Mouse (Mus musculus) gastrocnemius, adult 8-10 months (tissue): ENCODE measurements around the gene Gm28047. TPM values are rescaled to one million over a fixed set of nuclear protein-coding genes. Genes with fewer than 3 reads are reported as not detected.
"Not testable (repeated sequence)": the region's sequence is repeated elsewhere in the genome, so short reads cannot be mapped to it uniquely, and the experiment has no call there.

Source experiments
- DNase-seq, 2 experiments: peaks; one replicate each; pipeline ENCODE4 v3.0.0; 2022; ENCODE audit warnings: low spot score in 2 of 2
- total RNA-seq, 4 experiments: library from RNA; stranded (reverse); gene quantifications; 2 replicates each; pipeline ENCODE4 v1.2.4; 2022

The Gm28047 gene
- total RNA-seq, 4 experiments from 2014 or later = 1.1 to 1.8 (median 1.8) TPM; not detected in 1

DNA sequence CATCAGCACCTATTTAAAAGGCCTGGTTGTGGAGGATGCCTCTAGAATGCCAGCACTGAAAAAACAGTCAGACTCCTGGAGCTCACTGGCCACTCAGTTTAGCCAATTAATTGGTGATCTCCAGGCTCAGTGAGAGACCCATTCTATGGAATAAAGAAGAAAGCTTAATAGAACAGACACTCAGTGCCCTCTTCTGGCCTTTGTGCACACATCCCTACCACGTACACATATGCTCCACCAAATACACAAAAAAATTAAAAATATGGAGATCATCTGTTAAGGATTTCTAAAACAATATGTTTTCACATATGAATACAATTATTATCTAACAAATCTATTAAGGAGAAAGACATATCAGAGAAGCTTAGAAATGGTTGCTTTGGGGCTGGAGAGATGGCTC lies 4.1 kb downstream of the Gm28047 start:
- DNase-seq = no peak

GRCm38 (mm10) chr15:102619486-102619885 lies 5.4 kb downstream of the Gm28047 start:
- DNase-seq = no peak

DNA sequence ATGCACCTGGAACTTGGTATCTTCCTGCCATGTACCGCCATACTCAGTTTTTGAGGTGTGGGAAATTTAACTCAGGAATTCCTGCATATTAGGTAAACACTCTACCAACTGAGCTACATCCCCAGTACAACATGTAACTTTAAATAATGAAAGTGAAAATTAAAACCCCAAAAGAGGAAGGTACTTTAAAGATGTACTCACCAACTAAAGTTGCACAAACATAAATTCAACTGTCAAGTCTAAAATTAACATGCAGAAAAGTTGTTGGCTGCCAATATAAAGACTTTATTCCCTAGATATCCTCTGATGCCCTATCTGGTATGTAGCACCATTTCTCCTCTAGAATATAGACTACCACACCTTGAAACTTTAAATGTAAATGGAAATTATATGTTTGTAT lies 7.2 kb downstream of the Gm28047 start:
- no peak for DNase-seq

GRCm38 (mm10) chr15:102616174-102616573 lies 8.7 kb downstream of the Gm28047 start:
- DNase-seq = no peak

GRCm38 (mm10) chr15:102614224-102614623 lies 10.6 kb downstream of the Gm28047 start:
- DNase-seq = no peak

GRCm38 (mm10) chr15:102612966-102613365 lies 11.9 kb downstream of the Gm28047 start:
- DNase-seq = no peak

DNA sequence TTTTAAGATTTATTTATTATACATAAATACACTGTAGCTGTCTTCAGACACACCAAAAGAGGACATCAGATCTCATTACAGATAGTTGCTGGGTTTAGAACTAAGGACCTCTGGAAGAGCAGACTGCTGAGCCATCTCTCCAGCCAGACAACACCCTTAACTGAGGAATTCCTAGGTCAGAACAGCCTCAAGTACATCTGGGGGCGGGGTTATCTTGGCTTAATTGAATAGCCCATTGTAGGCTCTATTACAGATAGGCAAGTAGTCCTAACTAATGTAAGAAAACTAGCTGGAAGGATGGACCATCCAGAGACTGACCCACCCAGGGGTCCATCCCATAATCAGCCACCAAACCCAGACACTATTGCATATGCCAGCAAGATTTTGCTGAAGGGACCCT lies 16.3 kb downstream of the Gm28047 start:
- DNase-seq = not testable (repeated sequence)

GRCm38 (mm10) chr15:102593996-102594656 lies 30.7 kb downstream of the Gm28047 start:
- DNase-seq = no peak

GRCm38 (mm10) chr15:102592674-102593073 lies 32.2 kb downstream of the Gm28047 start:
- DNase-seq = no peak

GRCm38 (mm10) chr15:102590567-102590966 lies 34.3 kb downstream of the Gm28047 start:
- no peak for DNase-seq

DNA sequence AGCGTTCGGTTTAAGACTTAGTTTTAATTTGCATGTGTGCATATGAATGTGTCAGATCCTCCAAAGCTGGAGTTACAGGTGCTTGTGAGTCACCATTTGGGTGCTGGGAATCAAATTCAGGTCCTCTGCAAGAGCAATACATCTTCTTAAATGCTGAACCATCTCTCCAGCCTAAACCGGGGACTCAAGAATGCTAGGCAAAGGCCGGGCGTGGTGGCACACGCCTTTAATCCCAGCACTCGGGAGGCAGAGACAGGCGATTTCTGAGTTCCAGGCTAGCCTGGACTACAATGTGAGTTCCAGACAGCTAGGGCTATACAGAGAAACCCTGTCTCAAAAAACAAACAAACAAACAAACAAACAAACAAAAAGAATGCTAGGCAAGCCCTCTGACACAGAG lies 35.0 kb downstream of the Gm28047 start:
- DNase-seq = no peak

DNA sequence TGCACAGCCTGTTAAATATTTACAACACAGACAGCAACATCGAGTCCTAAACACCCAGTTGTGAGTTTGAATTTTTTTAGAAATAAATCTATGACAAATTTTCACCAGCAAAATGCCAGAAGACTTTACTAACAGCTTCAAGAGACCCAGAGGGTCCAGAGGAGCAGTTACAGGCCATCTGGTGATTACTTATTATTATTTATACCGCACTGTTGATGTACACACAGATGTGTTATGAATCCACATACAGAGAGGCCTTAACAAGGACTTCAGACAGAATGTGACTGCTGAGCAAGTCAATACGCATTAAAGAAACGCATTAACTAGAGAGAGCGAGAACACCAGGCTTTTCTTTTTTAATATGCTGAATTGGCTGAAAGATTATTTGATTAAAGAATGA lies 39.4 kb downstream of the Gm28047 start:
- DNase-seq = no peak

- DNase-seq = no peak
Measured at GRCm38 (mm10) chr15:102583708-102584383, 41.0 kb downstream of the Gm28047 start.

GRCm38 (mm10) chr15:102581205-102581604 lies 43.7 kb downstream of the Gm28047 start:
- no peak for DNase-seq

- DNase-seq = no peak
Measured at GRCm38 (mm10) chr15:102578351-102578750, 46.5 kb downstream of the Gm28047 start.

- DNase-seq = no peak
Measured at GRCm38 (mm10) chr15:102576972-102577371, 47.9 kb downstream of the Gm28047 start.

DNA sequence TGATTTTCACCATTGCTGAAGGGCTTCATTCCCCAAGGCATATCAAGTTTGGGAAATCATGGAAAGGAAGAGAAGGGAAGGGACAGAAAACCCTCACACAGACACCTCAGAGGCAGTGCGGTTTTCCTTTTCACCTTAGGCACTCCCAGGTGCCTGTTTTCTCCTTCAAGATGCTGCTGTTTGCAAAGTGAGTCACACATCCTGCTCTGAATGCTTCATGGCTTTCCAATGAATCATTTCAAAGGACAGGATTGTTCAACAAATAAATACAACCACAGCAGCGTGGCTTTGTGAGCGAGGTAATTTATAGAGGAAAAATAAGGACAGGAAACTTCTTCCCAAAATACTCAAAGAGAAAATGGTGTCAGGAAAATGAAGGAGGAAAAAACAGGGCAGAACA lies 52.8 kb downstream of the Gm28047 start:
- DNase-seq = no peak

GRCm38 (mm10) chr15:102567849-102568248 lies 57.0 kb downstream of the Gm28047 start:
- DNase-seq = no peak

DNA sequence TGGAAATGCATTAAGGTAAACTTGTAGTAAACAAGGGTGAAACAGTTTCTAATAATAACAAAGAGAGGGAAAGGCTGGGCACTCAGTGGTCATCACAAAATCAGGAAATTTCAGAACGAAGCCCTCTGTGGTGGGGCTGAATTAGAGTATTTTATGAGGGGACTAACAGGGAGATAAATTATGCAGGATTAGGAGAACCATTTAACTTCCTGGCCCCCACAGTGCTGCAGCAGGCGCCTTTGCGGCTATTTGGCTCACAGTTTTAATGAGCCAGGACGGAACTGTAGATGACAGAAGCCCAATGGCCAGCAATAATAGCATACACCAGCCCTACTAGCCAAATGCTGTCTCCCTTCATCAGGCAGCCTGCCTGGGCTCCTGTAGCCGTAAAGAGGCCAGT lies 61.2 kb downstream of the Gm28047 start:
- no peak for DNase-seq

GRCm38 (mm10) chr15:102563061-102563460 lies 61.8 kb downstream of the Gm28047 start:
- DNase-seq = no peak

GRCm38 (mm10) chr15:102562491-102562890 lies 62.4 kb downstream of the Gm28047 start:
- DNase-seq = no peak

DNA sequence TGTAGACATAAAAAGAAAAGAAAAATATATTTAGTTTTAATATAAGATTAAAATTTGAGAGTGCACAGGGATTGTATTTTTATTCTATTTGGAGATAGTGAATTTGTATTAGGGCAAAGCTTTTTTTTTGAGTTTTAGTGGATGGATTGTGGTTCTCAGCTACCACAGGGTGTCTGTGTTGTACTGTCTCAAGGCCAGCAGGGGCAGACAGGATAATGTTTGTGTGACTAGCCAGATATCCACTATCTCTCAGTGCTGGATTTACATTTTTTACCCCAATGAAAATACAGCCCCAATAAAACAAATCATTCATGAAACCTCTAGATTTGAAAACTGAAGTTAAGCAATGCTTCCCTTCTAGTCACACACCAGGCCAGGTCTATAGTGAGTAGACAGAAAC lies 67.3 kb downstream of the Gm28047 start:
- no peak for DNase-seq

GRCm38 (mm10) chr15:102555581-102555980 lies 69.3 kb downstream of the Gm28047 start:
- DNase-seq = no peak
